Mouse (Mus musculus) leukemia stem cell, adult 10-12 weeks (primary cell): ENCODE results near the gene 1700017D01Rik. TPM values are rescaled to one million over a fixed set of nuclear protein-coding genes. Genes with fewer than 3 reads are reported as not detected.

Experiments used
- polyA plus RNA-seq: library from polyadenylated mRNA; stranded (reverse); fragments of >175 nt; gene quantifications from 2 replicates; pipeline ENCODE4 v1.2.3, GENCODE M21; 2012; ENCODE audit warnings: low replicate concordance

1700017D01Rik gene
- not detected in 2 replicates for polyA plus RNA-seq

DNA sequence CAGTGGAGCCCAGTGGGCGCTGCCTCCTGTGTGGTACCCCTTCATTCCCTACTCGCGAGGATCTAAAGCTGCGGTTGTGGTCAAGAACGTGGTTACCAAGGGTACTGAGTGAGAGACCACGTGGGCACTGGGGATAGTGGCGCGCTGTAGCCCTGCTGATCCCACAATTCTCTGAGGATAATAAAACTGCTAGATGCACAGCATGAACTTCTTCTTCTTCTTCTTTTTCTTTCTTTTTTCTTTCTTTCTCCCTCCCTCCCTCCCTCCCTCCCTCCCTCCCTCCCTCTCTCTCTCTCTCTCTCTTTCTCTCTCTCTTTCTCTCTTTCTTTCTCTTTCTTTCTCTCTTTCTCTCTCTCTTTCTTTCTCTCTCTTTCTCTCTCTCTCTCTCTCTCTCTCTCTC lies at the start of gene 1700017D01Rik:
Gene 1700017D01Rik, minus strand, starts transcription at position 101 of the 400 bp plus-strand sequence.

DNA sequence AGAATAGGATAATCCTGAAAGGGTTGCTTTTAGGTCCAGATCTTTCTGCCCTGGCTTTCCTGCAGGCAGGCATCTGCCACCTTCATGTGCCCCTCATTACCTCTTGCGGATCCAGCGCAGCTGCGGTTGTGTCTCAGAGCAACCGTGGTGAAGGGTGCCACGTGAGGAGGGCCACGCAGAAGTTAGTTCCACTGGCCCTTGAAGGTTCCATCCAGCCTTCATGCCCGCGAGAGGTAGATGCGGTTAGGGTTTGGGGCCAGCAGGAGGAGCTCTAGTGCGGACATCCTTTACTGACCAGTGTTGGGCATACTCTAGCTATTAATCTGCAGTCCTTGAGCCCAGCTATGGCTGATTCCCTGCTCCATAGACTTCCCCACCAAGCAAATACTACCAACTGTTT lies 34.5 kb upstream of the 1700017D01Rik start, which contains the start of gene 1700025F22Rik:
Gene 1700025F22Rik, minus strand, starts transcription at position 149 of the 400 bp plus-strand sequence.

DNA sequence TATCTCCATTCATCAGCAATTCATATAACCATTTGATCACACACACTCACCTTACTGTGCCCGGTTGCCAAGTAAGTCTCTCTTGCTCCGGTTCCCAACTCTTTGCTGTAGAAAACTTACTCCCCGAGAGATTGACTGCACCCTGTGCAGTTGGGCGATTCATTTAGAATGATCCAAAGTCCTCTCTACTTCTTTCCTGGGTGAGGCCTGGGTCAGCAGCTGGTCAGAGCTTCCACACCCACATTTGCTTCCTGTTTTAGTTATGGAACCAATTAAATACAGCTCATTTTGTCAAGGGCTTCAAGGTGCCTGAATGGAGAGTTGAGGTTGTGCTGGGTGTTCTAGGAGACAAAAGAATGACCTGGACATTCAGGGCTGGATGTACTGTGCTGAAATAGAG lies 49.7 kb downstream of the 1700017D01Rik start, which contains the start of gene Ms4a8a:
Gene Ms4a8a, minus strand, starts transcription at position 169 of the 400 bp plus-strand sequence.

Other genes starting within 250 kb of the 1700017D01Rik start
- 33.2 and 56.1 TPM in 2 replicates for gene Tmem109, start 248.9 kb downstream of the 1700017D01Rik start, polyA plus RNA-seq
- gene Prpf19, start 235.6 kb downstream of the 1700017D01Rik start, polyA plus RNA-seq, result 47.7 and 50.8 TPM in 2 replicates
- gene Zp1, start 210.2 kb downstream of the 1700017D01Rik start, polyA plus RNA-seq, result not detected in 2 replicates
- gene Ptgdr2, start 193.7 kb downstream of the 1700017D01Rik start, polyA plus RNA-seq, result 0.07 TPM in 1 of 2 replicates, not detected in the other
- gene Ccdc86, start 181.6 kb downstream of the 1700017D01Rik start, polyA plus RNA-seq, result 37.0 and 57.1 TPM in 2 replicates
- not detected in 2 replicates for gene Ms4a10, start 156.2 kb downstream of the 1700017D01Rik start, polyA plus RNA-seq
- gene Ms4a15, start 137.6 kb downstream of the 1700017D01Rik start, polyA plus RNA-seq, result 0.61 TPM in 1 of 2 replicates, not detected in the other
- not detected in 2 replicates for gene Ms4a18, start 112.8 kb downstream of the 1700017D01Rik start, polyA plus RNA-seq
- not detected in 2 replicates for gene Ms4a8a, start 49.8 kb downstream of the 1700017D01Rik start, polyA plus RNA-seq
- gene 1700025F22Rik, start 34.4 kb upstream of the 1700017D01Rik start, polyA plus RNA-seq, result not detected in 2 replicates
- gene Ms4a13, start 65.9 kb upstream of the 1700017D01Rik start, polyA plus RNA-seq, result not detected in 2 replicates
- gene Ms4a12, start 101.6 kb upstream of the 1700017D01Rik start, polyA plus RNA-seq, result not detected in 2 replicates
- 0.55 and 3.7 TPM in 2 replicates for gene Ms4a1, start 135.4 kb upstream of the 1700017D01Rik start, polyA plus RNA-seq
- not detected in 2 replicates for gene Ms4a5, start 153.0 kb upstream of the 1700017D01Rik start, polyA plus RNA-seq
- not detected in 2 replicates for gene Ms4a14, start 183.6 kb upstream of the 1700017D01Rik start, polyA plus RNA-seq
- 2.1 TPM in 1 of 2 replicates, not detected in the other for gene Ms4a7, start 205.3 kb upstream of the 1700017D01Rik start, polyA plus RNA-seq
- 0.23 and 0.44 TPM in 2 replicates for gene Ms4a4a, start 244.6 kb upstream of the 1700017D01Rik start, polyA plus RNA-seq